Mouse (Mus musculus): ENCODE data around the gene Trrap.
A peak's percentile ranks its signal among the peaks of the same experiment; 100 is the strongest.

DNA sequence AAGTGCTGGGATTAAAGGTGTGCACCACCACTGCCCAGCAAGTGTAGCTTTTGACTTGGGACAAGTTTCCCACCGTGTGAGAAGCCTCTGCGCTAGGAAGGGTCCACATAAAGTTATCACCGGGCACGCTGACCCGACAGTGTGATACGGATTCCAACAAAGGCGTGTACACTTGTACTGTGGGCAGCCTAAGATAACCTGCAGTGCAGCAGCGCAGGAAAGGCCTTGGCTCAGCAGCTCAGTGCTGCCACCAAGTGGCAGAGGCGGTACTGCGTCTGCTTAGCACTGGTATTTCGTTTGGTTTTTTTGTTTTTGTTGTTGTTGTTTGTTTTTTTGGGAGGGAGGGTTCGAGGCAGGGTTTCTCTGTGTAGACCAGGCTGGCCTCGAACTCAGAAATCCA lies 108.4 kb downstream of the Trrap start:
- TF ChIP-seq CTCF (conservative IDR thresholded peaks at IDR 0.05; ENCODE audit: low read length), result peak; percentile 96
- no peak for TF ChIP-seq POU5F1 (IDR thresholded peaks at IDR 0.05; ENCODE audit: borderline replicate concordance, low read length)
